Mouse (Mus musculus) embryonic facial prominence, embryonic 13.5 days (tissue): ENCODE measurements around the gene Ip6k2. TPM values are rescaled to one million over a fixed set of nuclear protein-coding genes. Genes with fewer than 3 reads are reported as not detected.

Source experiments
- ATAC-seq: fragments of 200-750 bp; cut with Nextera tagmentation; 2 replicates; pipeline ENCODE4 v1.8.0; 2017; ENCODE audit warnings: low read depth; ENCODE audit not compliant: insufficient number of reproducible peaks, insufficient read depth, low FRiP score, low TSS enrichment
- H3K27ac ChIP-seq: fragments of 300-500 bp; sonication (generic); 2 replicates; pipeline ENCODE4 v1.5.1; 2015; ENCODE audit warnings: moderate library complexity, mild to moderate bottlenecking, inconsistent platforms
- H3K27me3 ChIP-seq: fragments of 300-500 bp; sonication (generic); 2 replicates; pipeline ENCODE4 v1.6.1; 2015; ENCODE audit warnings: mild to moderate bottlenecking, inconsistent platforms
- H3K36me3 ChIP-seq: fragments of 300-500 bp; sonication (generic); 2 replicates; pipeline ENCODE4 v1.6.1; 2015; ENCODE audit warnings: mild to moderate bottlenecking, inconsistent platforms
- H3K4me1 ChIP-seq: fragments of 300-500 bp; sonication (generic); 2 replicates; pipeline ENCODE4 v1.6.1; 2015; ENCODE audit warnings: inconsistent platforms
- H3K4me2 ChIP-seq: fragments of 300-500 bp; sonication (generic); 2 replicates; pipeline ENCODE4 v1.6.1; 2015; ENCODE audit warnings: moderate library complexity, mild to moderate bottlenecking, inconsistent platforms
- H3K4me3 ChIP-seq: fragments of 300-500 bp; sonication (generic); 2 replicates; pipeline ENCODE4 v1.5.1; 2015; ENCODE audit warnings: mild to moderate bottlenecking, inconsistent platforms
- H3K9ac ChIP-seq: fragments of 300-500 bp; sonication (generic); 2 replicates; pipeline ENCODE4 v1.6.1; 2015; ENCODE audit warnings: mild to moderate bottlenecking, inconsistent platforms
- H3K9me3 ChIP-seq: fragments of 300-500 bp; sonication (generic); 2 replicates; pipeline ENCODE4 v1.6.1; 2016; ENCODE audit warnings: inconsistent platforms
- WGBS: fragments of 180-500 bp; shearing (Covaris S2); methylation state at CpG from one replicate; pipeline ENCODE4 v1.1.7; 2015; ENCODE audit warnings: mixed read lengths; 5-methylcytosine and 5-hydroxymethylcytosine counted together
- polyA plus RNA-seq: library from polyadenylated mRNA; unstranded; fragments of >200 nt; fragmentation: Nextera tagmentation; extraction: Ambion mirVana; gene quantifications from 2 replicates; pipeline ENCODE4 v1.2.1, GENCODE M21; 2015

Gene Ip6k2
- polyA plus RNA-seq, 1 experiment from 2014 or later: 144 TPM

DNA sequence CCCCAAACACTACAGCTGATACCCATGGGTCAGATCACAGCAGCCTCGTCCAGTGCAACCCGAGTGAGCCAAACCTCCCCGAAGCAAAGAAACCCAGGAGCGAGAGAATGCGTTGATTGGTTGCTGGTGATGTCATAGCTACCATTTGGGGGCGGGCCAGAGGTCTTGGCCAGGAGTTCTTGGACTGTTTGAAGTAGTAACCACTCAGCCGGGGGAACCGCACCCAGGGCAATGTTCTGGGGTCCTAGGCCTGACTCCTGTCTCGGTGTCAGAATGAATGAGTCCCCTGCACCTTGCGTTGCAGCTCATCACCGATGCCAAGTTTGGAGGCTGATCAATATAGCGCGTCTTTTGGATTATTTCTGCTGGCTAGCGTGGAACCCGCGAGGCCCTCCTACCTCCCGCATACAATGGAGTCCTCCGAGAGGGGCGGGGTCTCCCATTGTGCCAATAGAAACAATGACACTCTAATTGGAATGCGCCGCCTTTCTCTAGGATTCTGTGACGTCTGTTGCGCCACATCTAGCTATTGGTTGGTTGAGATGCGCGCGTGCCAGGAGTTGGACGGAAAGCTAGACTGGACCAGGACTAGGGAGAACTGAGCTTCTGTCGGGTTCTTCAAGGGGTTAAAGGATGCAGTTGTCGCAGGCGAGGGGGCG, 41.3 kb downstream of the Ip6k2 start:
- no peaks in the 10 kb centered on the region for H3K36me3 ChIP-seq
- under 1% methylated on average over 31 of the region's 31 CpGs for WGBS
- no peak overlapping the region for H3K27ac ChIP-seq
- no peak overlapping the region for H3K4me2 ChIP-seq
- no peak for ATAC-seq
- H3K9me3 ChIP-seq: no peaks in the 10 kb centered on the region
- no peak overlapping the region for H3K9ac ChIP-seq
- H3K4me3 ChIP-seq: peak overlapping the region; percentile 47; the same call in 1 of the 2 replicates
- H3K4me1 ChIP-seq: peaks cover 21% of the 10 kb centered on the region
- H3K27me3 ChIP-seq: peaks cover 78% of the 10 kb centered on the region

DNA sequence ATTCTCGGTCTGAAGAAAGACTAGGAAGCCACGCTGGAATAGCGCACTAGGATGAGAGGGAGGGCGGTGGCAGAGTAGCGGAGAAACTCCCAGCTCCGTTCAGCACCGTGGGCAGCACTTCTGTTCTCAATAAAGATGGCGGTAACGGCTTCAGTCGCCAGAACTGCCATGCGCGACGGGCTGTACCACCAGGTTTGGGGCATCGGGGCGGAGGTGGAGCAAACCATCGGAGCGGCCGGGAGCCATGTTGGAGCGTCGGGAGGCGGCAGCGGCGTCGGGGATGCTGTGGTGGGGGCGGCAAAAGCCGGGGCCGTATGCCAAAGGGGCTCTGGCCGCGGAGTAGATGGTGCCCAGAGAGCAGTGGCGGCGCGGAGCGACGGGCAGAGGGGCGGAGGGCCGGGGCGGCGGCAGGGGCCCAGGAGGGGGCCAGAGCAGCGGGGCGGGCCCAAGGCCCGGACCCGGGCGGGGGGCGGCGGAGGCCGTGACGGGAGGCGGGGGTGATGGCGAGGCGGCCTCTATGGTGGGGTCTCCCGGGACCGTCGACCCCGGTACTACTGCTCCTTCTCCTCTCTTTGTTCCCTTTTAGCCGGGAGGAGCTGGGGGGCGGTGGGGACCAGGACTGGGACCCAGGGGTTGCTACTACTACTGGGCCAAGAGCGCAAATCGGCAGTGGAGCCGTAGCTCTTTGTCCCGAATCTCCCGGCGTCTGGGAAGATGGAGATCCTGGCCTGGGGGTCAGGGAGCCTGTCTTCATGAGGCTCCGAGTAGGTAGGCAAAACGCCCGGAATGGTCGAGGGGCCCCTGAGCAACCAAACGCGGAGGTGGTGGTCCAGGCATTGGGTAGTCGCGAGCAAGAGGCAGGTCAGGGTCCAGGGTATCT, 42.5 kb downstream of the Ip6k2 start, which contains the start of gene Celsr3:
Celsr3 (plus strand) TSS at position 501 of the 880 bp plus-strand sequence.
- Histone ChIP-seq H3K36me3 (no peaks in the 10 kb centered on the region), H3K4me1 (peaks cover 21% of the 10 kb centered on the region), H3K27me3 (peaks cover 89% of the 10 kb centered on the region), H3K4me2 (peak within 1 kb of the TSS; percentile 84), H3K27ac (no peak within 1 kb of the TSS), H3K9ac (peak within 1 kb of the TSS; percentile 54; the same call in 1 of the 2 replicates), H3K4me3 (peak within 1 kb of the TSS; percentile 47), H3K9me3 (no peaks in the 10 kb centered on the region)
- 2% methylated on average over 57 of the region's 70 CpGs for WGBS
- peak; percentile 54 for ATAC-seq

DNA sequence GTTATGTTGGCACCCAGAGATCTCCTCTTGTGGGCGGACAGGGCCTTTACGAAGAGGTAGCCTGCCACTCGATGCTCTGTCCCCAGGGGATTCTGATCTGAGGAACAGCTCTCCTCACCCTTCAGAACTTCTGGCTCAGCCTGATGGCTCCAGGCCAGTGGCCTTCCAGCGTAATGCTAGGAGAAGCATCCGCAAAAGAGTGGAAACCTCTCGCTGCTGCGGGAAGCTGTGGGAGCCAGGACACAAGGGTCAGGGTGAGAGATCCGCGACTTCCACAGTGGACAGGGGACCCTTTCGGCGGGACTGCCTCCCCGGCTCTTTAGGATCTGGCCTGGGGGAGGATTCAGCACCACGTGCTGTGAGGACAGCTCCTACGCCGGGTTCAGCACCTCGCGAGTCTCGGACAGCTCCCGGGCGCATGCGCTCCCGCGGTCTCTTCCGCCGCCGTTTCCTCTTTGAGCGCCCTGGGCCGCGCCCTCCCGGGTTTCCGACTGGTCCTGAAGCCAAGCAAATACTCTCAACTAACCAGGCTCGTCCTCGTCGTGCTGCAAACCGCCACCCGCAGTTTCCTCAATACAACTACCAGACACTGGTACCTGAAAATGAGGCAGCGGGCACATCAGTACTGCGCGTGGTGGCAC, 43.2 kb downstream of the Ip6k2 start:
- Histone ChIP-seq H3K9ac (peak overlapping the region; percentile 54; the same call in 1 of the 2 replicates), H3K4me1 (peaks cover 26% of the 10 kb centered on the region), H3K9me3 (no peaks in the 10 kb centered on the region), H3K4me3 (peak overlapping the region; percentile 47), H3K27me3 (peaks cover 97% of the 10 kb centered on the region), H3K4me2 (peak overlapping the region; percentile 84), H3K36me3 (no peaks in the 10 kb centered on the region), H3K27ac (no peak overlapping the region)
- 3% methylated on average over 39 of the region's 39 CpGs for WGBS
- ATAC-seq: no peak

DNA sequence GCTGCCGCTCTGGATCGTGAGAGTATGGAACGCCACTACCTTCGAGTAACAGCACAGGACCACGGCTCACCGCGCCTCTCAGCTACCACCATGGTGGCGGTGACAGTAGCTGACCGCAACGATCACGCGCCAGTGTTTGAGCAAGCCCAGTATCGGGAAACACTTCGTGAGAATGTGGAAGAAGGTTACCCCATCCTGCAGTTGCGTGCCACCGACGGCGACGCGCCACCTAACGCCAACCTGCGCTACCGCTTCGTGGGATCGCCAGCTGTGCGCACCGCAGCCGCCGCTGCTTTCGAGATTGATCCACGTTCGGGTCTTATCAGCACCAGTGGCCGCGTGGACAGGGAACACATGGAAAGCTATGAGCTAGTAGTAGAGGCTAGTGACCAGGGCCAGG, 43.9 kb downstream of the Ip6k2 start:
- peaks cover 100% of the 10 kb centered on the region for H3K27me3 ChIP-seq
- WGBS: 20% methylated on average over 34 of the region's 34 CpGs

DNA sequence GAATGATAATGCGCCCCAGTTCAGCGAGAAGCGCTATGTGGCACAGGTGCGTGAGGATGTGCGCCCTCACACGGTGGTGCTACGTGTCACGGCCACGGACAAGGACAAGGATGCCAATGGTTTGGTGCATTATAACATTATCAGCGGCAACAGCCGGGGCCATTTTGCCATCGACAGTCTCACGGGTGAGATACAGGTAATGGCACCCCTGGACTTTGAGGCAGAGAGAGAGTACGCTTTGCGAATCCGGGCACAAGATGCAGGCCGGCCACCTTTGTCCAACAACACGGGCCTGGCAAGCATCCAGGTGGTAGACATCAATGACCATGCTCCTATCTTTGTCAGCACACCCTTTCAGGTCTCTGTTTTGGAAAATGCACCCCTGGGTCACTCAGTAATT, 44.3 kb downstream of the Ip6k2 start:
- H3K27me3 ChIP-seq: peaks cover 100% of the 10 kb centered on the region
- 65% methylated on average over 18 of the region's 18 CpGs for WGBS
- H3K4me3 ChIP-seq: 0 out of 2 replicates have a peak overlapping the region, but pooled peaks have one; percentile 47
- ATAC-seq: no peak
- H3K4me1 ChIP-seq: peaks cover 35% of the 10 kb centered on the region
- H3K9me3 ChIP-seq: no peaks in the 10 kb centered on the region
- H3K27ac ChIP-seq: no peak overlapping the region
- peak overlapping the region; percentile 84; the same call in 1 of the 2 replicates for H3K4me2 ChIP-seq
- no peaks in the 10 kb centered on the region for H3K36me3 ChIP-seq
- no peak overlapping the region for H3K9ac ChIP-seq

More for the DNA sequence above, 43.9 kb downstream of the Ip6k2 start:
- H3K9me3 ChIP-seq: no peaks in the 10 kb centered on the region
- H3K4me1 ChIP-seq: peaks cover 30% of the 10 kb centered on the region
- H3K9ac ChIP-seq: peak overlapping the region; percentile 54; the same call in 1 of the 2 replicates
- peak overlapping the region; percentile 84 for H3K4me2 ChIP-seq
- ATAC-seq: no peak
- no peaks in the 10 kb centered on the region for H3K36me3 ChIP-seq
- H3K4me3 ChIP-seq: peak overlapping the region; percentile 47
- H3K27ac ChIP-seq: no peak overlapping the region

DNA sequence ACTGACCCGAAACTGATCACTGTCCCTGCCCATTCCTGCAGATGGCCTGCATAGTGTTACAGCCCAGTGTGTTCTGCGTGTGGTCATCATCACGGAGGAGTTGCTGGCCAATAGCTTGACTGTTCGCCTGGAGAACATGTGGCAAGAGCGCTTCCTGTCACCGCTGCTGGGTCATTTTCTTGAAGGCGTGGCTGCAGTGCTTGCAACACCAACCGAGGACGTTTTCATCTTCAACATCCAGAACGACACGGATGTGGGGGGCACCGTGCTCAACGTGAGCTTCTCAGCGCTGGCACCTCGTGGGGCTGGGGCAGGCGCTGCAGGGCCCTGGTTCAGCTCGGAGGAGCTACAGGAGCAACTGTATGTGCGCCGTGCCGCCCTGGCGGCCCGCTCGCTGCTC, 48.0 kb downstream of the Ip6k2 start:
- no peak for ATAC-seq
- 7% methylated on average over 23 of the region's 23 CpGs for WGBS
- H3K36me3 ChIP-seq: no peaks in the 10 kb centered on the region
- peak overlapping the region; percentile 50 for H3K4me3 ChIP-seq
- peaks cover 22% of the 10 kb centered on the region for H3K4me1 ChIP-seq
- peak overlapping the region; percentile 98 for H3K4me2 ChIP-seq
- H3K27ac ChIP-seq: no peak overlapping the region
- peak overlapping the region; percentile 16; the same call in 1 of the 2 replicates for H3K9ac ChIP-seq
- H3K27me3 ChIP-seq: peaks cover 73% of the 10 kb centered on the region
- H3K9me3 ChIP-seq: no peaks in the 10 kb centered on the region

DNA sequence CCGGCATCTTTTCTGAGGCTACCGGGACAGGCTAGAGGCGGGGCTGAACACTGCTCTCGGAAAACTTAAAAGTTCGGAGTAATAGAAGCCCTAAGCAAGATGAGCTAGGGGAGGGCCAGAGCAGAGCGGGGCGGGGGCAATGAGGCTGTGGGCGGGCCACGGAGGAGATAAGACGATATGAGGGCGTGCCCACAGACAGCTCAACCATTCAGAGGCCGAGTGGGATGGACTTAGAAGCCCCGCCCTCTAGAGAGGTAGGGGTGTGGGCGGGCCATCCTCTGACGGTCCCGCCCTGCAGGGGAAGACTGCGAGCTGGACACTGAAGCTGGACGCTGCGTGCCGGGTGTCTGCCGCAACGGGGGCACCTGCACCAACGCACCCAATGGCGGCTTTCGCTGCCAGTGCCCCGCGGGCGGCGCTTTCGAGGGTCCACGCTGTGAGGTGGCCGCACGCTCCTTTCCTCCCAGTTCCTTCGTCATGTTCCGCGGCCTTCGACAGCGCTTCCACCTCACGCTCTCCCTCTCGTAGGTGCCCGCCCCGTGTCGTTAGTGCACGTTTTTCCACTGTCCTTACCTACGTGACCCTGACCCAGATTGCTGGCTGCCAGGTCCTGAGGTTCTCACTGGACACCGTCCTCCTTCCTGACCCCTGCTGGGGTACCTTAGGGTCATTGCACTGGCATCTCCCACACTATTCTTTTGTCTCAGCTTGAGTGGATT, 49.0 kb downstream of the Ip6k2 start:
- 4% methylated on average over 46 of the region's 46 CpGs for WGBS
- Histone ChIP-seq H3K27ac (no peak overlapping the region), H3K4me3 (peak overlapping the region; percentile 50), H3K9me3 (no peaks in the 10 kb centered on the region), H3K9ac (0 out of 2 replicates have a peak overlapping the region, but pooled peaks have one; percentile 16), H3K36me3 (no peaks in the 10 kb centered on the region), H3K4me2 (peak overlapping the region; percentile 98), H3K4me1 (peaks cover 17% of the 10 kb centered on the region), H3K27me3 (peaks cover 64% of the 10 kb centered on the region)
- ATAC-seq: peak; percentile 91

DNA sequence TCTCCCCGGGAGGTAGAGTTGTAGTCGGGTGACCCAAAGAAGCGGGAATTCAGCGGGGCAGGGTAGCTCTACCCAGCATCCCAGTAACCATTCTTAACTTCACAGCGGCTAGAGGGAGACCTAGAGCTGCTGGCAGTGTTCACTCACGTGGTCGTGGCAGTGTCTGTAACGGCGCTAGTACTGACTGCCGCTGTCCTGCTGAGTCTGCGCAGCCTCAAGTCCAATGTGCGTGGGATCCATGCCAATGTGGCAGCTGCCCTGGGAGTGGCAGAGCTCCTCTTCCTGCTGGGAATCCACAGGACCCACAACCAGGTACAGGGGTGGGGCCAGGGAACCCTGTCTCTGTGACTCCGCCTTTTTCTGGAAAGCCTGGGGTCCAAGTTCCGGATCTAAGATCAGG, 59.4 kb downstream of the Ip6k2 start:
- H3K9ac ChIP-seq: 0 out of 2 replicates have a peak overlapping the region, but pooled peaks have one; percentile 27

DNA sequence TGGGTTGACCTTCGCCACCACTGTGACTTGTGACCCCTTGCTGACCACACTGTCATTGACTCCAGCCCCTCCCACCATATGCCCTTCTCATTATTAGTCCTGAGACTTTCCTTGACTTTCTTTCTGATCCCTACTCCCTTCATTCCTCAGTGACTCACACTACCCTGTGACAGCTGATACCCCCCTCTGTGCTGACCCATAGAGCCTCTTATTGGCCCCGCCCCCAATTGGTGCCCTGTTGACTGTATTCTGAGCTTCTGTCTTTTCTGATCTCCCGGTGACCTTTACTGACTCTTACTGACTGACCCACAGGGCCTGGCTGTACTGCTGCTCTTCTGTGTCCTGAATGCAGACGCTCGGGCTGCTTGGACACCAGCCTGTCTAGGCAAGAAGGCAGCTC, 61.8 kb downstream of the Ip6k2 start:
- H3K9ac ChIP-seq: no peak overlapping the region
- no peak overlapping the region for H3K4me2 ChIP-seq
- H3K9me3 ChIP-seq: no peaks in the 10 kb centered on the region
- H3K4me1 ChIP-seq: peaks cover 9% of the 10 kb centered on the region; the same call in 1 of the 2 replicates
- no peaks in the 10 kb centered on the region for H3K36me3 ChIP-seq
- 64% methylated on average over 5 of the region's 5 CpGs for WGBS
- H3K27ac ChIP-seq: no peak overlapping the region
- H3K27me3 ChIP-seq: peaks cover 20% of the 10 kb centered on the region
- no peak overlapping the region for H3K4me3 ChIP-seq
- ATAC-seq: no peak

More for the DNA sequence above, 59.4 kb downstream of the Ip6k2 start:
- WGBS: 17% methylated on average over 14 of the region's 14 CpGs
- Histone ChIP-seq H3K4me1 (peaks cover 9% of the 10 kb centered on the region; the same call in 1 of the 2 replicates), H3K36me3 (no peaks in the 10 kb centered on the region), H3K27ac (no peak overlapping the region), H3K27me3 (peaks cover 20% of the 10 kb centered on the region), H3K4me3 (peak overlapping the region; percentile 16; the same call in 1 of the 2 replicates), H3K9me3 (no peaks in the 10 kb centered on the region), H3K4me2 (peak overlapping the region; percentile 46)
- ATAC-seq: no peak

DNA sequence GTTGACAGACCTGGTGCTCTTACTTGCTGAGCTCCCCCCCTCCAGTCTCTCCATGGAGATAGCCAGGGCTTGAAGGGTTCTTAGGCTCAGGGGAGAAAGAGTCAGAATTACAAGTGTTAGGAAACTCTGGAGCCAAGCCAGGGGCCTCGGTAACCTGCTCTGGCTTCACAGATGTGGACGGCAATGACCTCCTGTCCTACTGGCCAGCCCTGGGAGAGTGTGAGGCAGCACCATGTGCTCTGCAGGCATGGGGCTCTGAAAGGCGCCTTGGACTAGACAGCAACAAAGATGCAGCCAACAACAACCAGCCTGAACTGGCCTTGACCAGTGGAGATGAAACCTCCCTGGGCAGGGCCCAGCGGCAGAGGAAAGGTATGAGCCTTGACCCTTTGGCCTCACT, 63.8 kb downstream of the Ip6k2 start:
- Histone ChIP-seq H3K9ac (no peak overlapping the region), H3K4me1 (peaks cover 14% of the 10 kb centered on the region; the same call in 1 of the 2 replicates), H3K4me2 (no peak overlapping the region), H3K36me3 (no peaks in the 10 kb centered on the region), H3K4me3 (no peak overlapping the region), H3K27me3 (peaks cover 16% of the 10 kb centered on the region), H3K27ac (no peak overlapping the region), H3K9me3 (no peaks in the 10 kb centered on the region)
- WGBS: 79% methylated on average over 4 of the region's 4 CpGs
- ATAC-seq: no peak
